ENCODE assay signal across 9 mouse cellular contexts in the genomic region with DNA sequence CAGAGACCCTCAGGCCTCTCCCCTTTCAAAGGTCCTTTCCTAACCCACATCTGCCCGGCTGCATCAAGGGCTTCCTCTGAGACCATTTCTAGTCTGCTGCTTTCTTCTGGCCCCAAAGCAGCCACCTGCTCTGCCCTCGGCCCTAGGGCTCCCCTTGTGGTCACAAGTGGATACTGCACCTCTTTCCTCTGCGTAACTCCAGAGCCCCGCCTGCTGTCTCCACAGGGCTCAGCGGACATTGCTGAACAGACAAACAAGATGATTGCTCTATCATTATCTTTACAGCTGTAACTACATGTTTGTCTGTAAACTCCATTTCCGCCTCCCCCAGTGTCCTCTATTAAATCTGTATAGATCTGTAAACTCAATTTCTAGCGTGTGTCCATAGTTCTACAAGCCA. TPM values are rescaled to one million over a fixed set of nuclear protein-coding genes. Genes with fewer than 3 reads are reported as not detected.
DNase-seq lines count a peak whose midpoint lies in the region; ATAC-seq and TF ChIP-seq lines count a peak whose summit lies in the region.
"Had no signal": no experiment of that assay in that cellular context is flagged by ENCODE, and none has a peak within 500 bp of the region (broad histone marks: within the 10 kb centered on the region; RNA-seq: fewer than 3 reads in every experiment).

No protein-coding gene starts in this region.

- peak; percentile 80 for DNase-seq in adrenal gland, adult 2 months
- DNase-seq in embryo, embryonic 10.5 days (ENCODE audit: low spot score): peak; percentile 89
- DNase-seq in kidney, postnatal 36 days: peak; percentile 58 to 87
- peak; percentile 66 to 70 for DNase-seq in lung, adult 18-20 months
- DNase-seq in retina, adult 2 months (ENCODE audit: low read depth, low spot score): peak; percentile 59
- peak; percentile 87 for DNase-seq in thymus, postnatal 25 days

- peaks cover 37% of the 10 kb centered on the region for H3K27me3 ChIP-seq in E14TG2a.4 (ENCODE audit: insufficient read depth, low read length)

- peak; percentile 86 for ATAC-seq in granulocyte monocyte progenitor cell, adult 5-6 weeks (replicated peaks; ENCODE audit: poor library complexity, severe bottlenecking)

- peaks cover 8% of the 10 kb centered on the region; the same call in 1 of the 2 replicates for H3K9me3 ChIP-seq in E14TG2a.4 (ENCODE audit: low read length)
- H3K9me3 ChIP-seq: liver, embryonic 15.5 days had no signal

- H3K4me3 ChIP-seq in E14TG2a.4 (replicated peaks; ENCODE audit: low read length): no peak overlapping the region
- H3K4me3 ChIP-seq: liver, embryonic 15.5 days had no signal

- H3K4me1 ChIP-seq in E14TG2a.4 (replicated peaks; ENCODE audit: low read depth, low read length): no peaks in the 10 kb centered on the region
- H3K4me1 ChIP-seq: liver, embryonic 15.5 days had no signal

- no peaks in the 10 kb centered on the region for H3K36me3 ChIP-seq in E14TG2a.4 (ENCODE audit: insufficient read depth, low read length)
- H3K36me3 ChIP-seq: liver, embryonic 15.5 days had no signal

- TF ChIP-seq CTCF in E14TG2a.4 (conservative IDR thresholded peaks at IDR 0.05; ENCODE audit: low read length): peak; percentile 99

RNA-seq across cellular contexts. Expression of a gene that starts 37.1 kb away (rescaled TPM):
- total RNA-seq in adrenal gland, adult 2 months (2021): 10 to 100 TPM; 46.2 to 48.2 TPM
- polyA plus RNA-seq in adrenal gland, adult 2 months (2012; rRNA removed): 44.1 and 50.9 TPM in 2 replicates
- 29.6 and 31.9 TPM in 2 replicates for total RNA-seq in granulocyte monocyte progenitor cell, adult 5-6 weeks (2014; fragmentation: Nextera tagmentation)
- 16.7 and 21.9 TPM in 2 replicates for total RNA-seq in granulocyte monocyte progenitor cell, adult 5-6 weeks (2017)
